Mouse (Mus musculus) stomach, postnatal 0 days (tissue): ENCODE results near the gene Rabep1. TPM values are rescaled to one million over a fixed set of nuclear protein-coding genes. Genes with fewer than 3 reads are reported as not detected.

Experiments used
- ATAC-seq: fragments of 200-750 bp; cut with Nextera tagmentation; 2 replicates; pipeline ENCODE4 v1.8.0; 2017; ENCODE audit not compliant: low FRiP score, low TSS enrichment
- DNase-seq: peaks from one replicate; pipeline ENCODE4 v3.0.0-alpha.2; 2016; ENCODE audit warnings: low spot score
- H3K27ac ChIP-seq: fragments of 300-500 bp; sonication (generic); replicated peaks from 2 replicates; pipeline ENCODE4 v1.5.1; 2014; ENCODE audit warnings: mild to moderate bottlenecking, control low read depth
- H3K27me3 ChIP-seq: fragments of 300-500 bp; sonication (generic); 2 replicates; pipeline ENCODE4 v1.6.1; 2014; ENCODE audit warnings: low read length; ENCODE audit not compliant: control insufficient read depth, insufficient read depth
- H3K36me3 ChIP-seq: fragments of 300-500 bp; sonication (generic); 2 replicates; pipeline ENCODE4 v1.6.1; 2014; ENCODE audit warnings: low read length, mixed read lengths; ENCODE audit not compliant: control insufficient read depth, insufficient read depth
- H3K4me1 ChIP-seq: fragments of 300-500 bp; sonication (generic); replicated peaks from 2 replicates; pipeline ENCODE4 v1.6.1; 2014; ENCODE audit warnings: antibody characterized with exemption; ENCODE audit not compliant: control insufficient read depth, insufficient read depth
- H3K4me2 ChIP-seq: fragments of 300-500 bp; sonication (generic); replicated peaks from 2 replicates; pipeline ENCODE4 v1.6.1; 2014; ENCODE audit warnings: low read depth, mild to moderate bottlenecking, control low read depth, moderate library complexity
- H3K4me3 ChIP-seq: fragments of 300-500 bp; sonication (generic); 2 replicates; pipeline ENCODE4 v1.5.1; 2014; ENCODE audit warnings: low read depth, low read length, control low read depth
- H3K9ac ChIP-seq: fragments of 300-500 bp; sonication (generic); 2 replicates; pipeline ENCODE4 v1.6.1; 2014; ENCODE audit warnings: mild to moderate bottlenecking, low read length, control low read depth, mixed read lengths
- H3K9me3 ChIP-seq: fragments of 300-500 bp; sonication (generic); 2 replicates; pipeline ENCODE4 v1.6.1; 2016; ENCODE audit warnings: low read length; ENCODE audit not compliant: control insufficient read depth
- CTCF ChIP-seq: IDR thresholded peaks from 2 replicates; pipeline ENCODE4 v1.5.1; 2016; ENCODE audit warnings: antibody characterized with exemption, low read depth, mild to moderate bottlenecking, moderate library complexity
- EP300 ChIP-seq: optimal IDR thresholded peaks from 2 replicates; pipeline ENCODE3; 2016; ENCODE audit warnings: antibody characterized with exemption
- WGBS: fragments of 180-500 bp; shearing (Covaris S2); extraction: QIAGEN DNeasy Blood & Tissue Kit; methylation state at CpG from one replicate; pipeline ENCODE4 v1.1.7; 2014; 5-methylcytosine and 5-hydroxymethylcytosine counted together
- polyA plus RNA-seq: library from polyadenylated mRNA; unstranded; fragments of >200 nt; fragmentation: Nextera tagmentation; extraction: Ambion mirVana; gene quantifications from 2 replicates; pipeline ENCODE4 v1.2.1, GENCODE M21; 2015

Rabep1 gene
- polyA plus RNA-seq, 1 experiment from 2014 or later, result 17.5 TPM

DNA sequence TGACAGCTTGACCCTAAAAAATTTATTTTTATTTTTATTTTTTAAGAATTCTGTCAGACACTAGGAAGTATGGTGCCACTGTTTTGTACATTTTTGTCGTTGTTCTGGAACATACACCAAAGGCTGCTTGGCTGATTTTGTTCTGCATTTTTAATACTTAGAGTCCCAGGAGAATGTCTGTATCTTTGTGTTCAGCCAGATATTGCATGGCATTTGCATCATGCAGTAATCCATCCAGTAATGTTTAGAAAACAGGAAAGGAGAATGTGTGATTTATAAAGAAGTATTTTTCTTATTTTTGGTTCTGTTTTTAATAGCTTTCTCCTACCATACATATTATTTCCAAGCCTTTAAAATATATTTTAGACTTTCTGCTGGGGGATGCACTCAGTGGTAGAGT, 67.3 kb downstream of the Rabep1 start:
- H3K27ac ChIP-seq, result no peak overlapping the region
- ATAC-seq, result no peak
- no peaks in the 10 kb centered on the region for H3K9me3 ChIP-seq
- H3K4me3 ChIP-seq, result no peak overlapping the region
- H3K4me2 ChIP-seq, result no peak overlapping the region
- no peaks in the 10 kb centered on the region for H3K4me1 ChIP-seq
- WGBS, result 88% methylated on average over 1 of the region's 1 CpGs
- no peak overlapping the region for H3K9ac ChIP-seq
- no peaks in the 10 kb centered on the region for H3K27me3 ChIP-seq
- H3K36me3 ChIP-seq, result peaks cover 10% of the 10 kb centered on the region
- no peak for TF ChIP-seq EP300
- TF ChIP-seq CTCF, result no peak
- DNase-seq, result no peak

DNA sequence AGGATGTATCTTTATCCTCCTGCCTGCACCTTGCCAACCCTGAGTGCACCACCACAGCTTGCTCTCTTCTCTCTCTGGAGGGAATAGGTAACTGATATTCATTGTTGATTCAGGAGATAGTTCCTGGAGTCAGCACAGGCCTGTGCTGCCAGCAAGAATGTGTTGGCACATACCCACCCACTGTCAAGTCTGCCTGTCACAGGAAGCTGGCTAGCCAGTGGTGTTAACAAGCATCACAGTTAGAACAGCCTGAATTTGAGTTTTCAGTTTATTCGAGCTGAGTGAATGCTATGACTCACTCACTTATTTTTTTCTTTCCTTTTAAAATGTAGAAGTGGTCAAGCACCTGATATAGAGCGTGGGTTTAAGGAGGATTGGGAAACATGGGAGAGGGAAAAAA, 73.3 kb downstream of the Rabep1 start:
- no peak overlapping the region for H3K27ac ChIP-seq
- ATAC-seq, result no peak
- H3K4me3 ChIP-seq, result no peak overlapping the region
- peaks cover 14% of the 10 kb centered on the region for H3K36me3 ChIP-seq
- TF ChIP-seq CTCF (no peak), EP300 (no peak)
- no peaks in the 10 kb centered on the region for H3K4me1 ChIP-seq
- no peak overlapping the region for H3K9ac ChIP-seq
- no peaks in the 10 kb centered on the region for H3K27me3 ChIP-seq
- 85% methylated on average over 2 of the region's 2 CpGs for WGBS
- no peak for DNase-seq
- no peaks in the 10 kb centered on the region for H3K9me3 ChIP-seq
- no peak overlapping the region for H3K4me2 ChIP-seq

DNA sequence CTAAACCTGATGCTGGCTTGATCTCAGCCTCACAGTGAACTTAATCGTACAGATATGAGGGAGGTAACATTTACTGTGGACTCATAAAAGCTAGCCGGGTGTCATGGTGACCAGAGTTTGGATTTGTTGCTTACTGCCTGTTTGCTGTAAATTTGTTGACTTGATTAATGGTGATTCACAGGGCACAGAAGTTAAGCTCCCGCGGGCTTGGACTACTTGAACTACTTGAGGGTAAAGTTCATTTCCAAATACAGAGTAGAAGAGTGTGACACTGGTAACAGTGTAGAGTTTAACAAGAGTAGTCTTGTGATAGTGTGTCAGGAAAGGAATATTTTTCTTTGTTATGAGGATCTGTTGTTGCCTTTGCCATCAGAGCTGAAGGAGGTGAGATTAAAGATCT, 74.9 kb downstream of the Rabep1 start:
- no peaks in the 10 kb centered on the region for H3K4me1 ChIP-seq
- no peaks in the 10 kb centered on the region for H3K9me3 ChIP-seq
- H3K27me3 ChIP-seq, result no peaks in the 10 kb centered on the region
- no peak overlapping the region for H3K4me3 ChIP-seq
- 72% methylated on average over 4 of the region's 4 CpGs for WGBS
- H3K27ac ChIP-seq, result no peak overlapping the region
- H3K36me3 ChIP-seq, result peaks cover 16% of the 10 kb centered on the region
- DNase-seq, result no peak
- no peak for ATAC-seq
- H3K4me2 ChIP-seq, result no peak overlapping the region
- no peak for TF ChIP-seq CTCF
- no peak for TF ChIP-seq EP300
- H3K9ac ChIP-seq, result no peak overlapping the region

DNA sequence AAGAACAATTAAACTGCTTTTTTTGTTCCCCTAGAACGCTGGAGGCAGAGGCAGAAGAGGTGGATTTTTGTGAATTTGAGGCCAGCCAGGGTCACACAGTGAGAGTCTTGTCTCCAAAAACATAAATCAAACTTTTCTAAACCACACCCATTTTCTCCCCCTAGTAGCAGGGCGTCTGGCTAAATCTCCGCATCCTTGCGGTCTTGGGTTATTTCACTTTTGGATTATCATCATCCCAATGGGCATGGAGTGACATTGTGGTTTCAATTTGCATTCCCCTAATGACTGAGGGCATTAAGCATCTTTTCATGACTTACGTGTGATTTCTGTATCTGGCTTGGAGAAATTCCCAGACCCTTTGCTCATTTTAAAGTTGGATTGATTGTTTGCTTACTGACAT, 86.9 kb downstream of the Rabep1 start:
- DNase-seq (no peak), ATAC-seq (no peak)
- TF ChIP-seq EP300, result no peak
- no peak for TF ChIP-seq CTCF
- Histone ChIP-seq H3K9ac (no peak overlapping the region), H3K4me2 (no peak overlapping the region), H3K27ac (no peak overlapping the region), H3K9me3 (no peaks in the 10 kb centered on the region), H3K4me1 (no peaks in the 10 kb centered on the region), H3K4me3 (no peak overlapping the region), H3K27me3 (no peaks in the 10 kb centered on the region), H3K36me3 (0 out of 2 replicates have a peak, but pooled peaks cover 4% of the 10 kb centered on the region)
- 68% methylated on average over 5 of the region's 5 CpGs for WGBS

DNA sequence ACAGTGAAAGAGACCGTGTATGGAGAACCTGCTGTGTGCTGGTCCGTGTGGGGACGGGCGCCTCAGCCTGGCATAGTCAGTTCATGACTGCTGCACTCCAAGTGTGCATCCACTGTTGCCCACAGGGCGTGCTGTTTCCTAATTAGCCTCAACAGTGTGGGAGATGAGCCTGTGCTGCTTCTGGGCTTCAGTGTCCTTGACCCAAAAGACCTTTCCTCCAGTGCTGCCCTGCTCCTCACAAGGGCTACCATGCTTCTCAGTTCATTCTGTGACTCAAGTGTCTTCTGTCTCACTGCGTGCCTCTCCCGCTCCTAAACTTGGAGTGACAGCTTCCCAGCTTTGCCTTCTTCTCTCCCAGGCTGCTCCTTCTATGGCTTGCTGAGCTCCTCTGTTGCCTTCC, 90.7 kb downstream of the Rabep1 start:
- no peak overlapping the region for H3K27ac ChIP-seq
- no peak overlapping the region for H3K4me3 ChIP-seq
- ATAC-seq (no peak), DNase-seq (no peak)
- 87% methylated on average over 7 of the region's 7 CpGs for WGBS
- no peaks in the 10 kb centered on the region for H3K4me1 ChIP-seq
- H3K9me3 ChIP-seq, result no peaks in the 10 kb centered on the region
- TF ChIP-seq EP300 (no peak), CTCF (peak; percentile 29; the same call in 1 of the 2 replicates)
- no peak overlapping the region for H3K9ac ChIP-seq
- no peaks in the 10 kb centered on the region for H3K27me3 ChIP-seq
- H3K36me3 ChIP-seq, result peaks cover 8% of the 10 kb centered on the region; the same call in 1 of the 2 replicates
- no peak overlapping the region for H3K4me2 ChIP-seq

DNA sequence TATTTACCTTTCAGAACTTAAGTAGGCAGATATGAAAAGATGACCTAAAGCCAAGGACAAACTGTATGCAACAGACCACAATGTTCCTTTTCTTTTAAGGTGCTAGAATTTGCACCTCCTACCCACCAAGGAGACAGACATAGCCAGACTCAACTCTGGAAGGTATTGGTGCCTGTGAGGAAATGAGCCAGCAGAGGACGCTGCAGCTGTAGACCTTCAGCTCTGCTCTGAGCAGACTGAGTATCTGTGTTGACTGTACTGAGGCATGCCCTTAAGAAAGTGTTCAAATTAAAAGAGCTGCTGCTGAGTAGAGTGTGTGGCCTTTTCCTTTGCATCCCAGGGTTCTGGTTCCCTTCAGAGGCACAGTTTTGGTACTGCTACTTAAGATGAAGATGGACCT, 98.0 kb downstream of the Rabep1 start:
- Histone ChIP-seq H3K36me3 (peaks cover 26% of the 10 kb centered on the region), H3K27me3 (no peaks in the 10 kb centered on the region), H3K4me1 (no peaks in the 10 kb centered on the region), H3K4me3 (no peak overlapping the region), H3K9ac (no peak overlapping the region), H3K27ac (no peak overlapping the region), H3K4me2 (no peak overlapping the region), H3K9me3 (no peaks in the 10 kb centered on the region)
- WGBS, result 84% methylated on average over 1 of the region's 1 CpGs
- ATAC-seq (peak; percentile 49; the same call in 1 of the 2 replicates), DNase-seq (peak; percentile 19)
- TF ChIP-seq CTCF (peak; percentile 42), EP300 (no peak)
